Mouse (Mus musculus) ovary, postnatal 14 days (tissue): ENCODE measurements at regions not wholly inside any gene's neighbourhood (a gene's known extent, or its start where the extent isn't known, plus 50 kb on each side); places are given as distances from the start of the nearest gene placed in this dataset.

Experiments used
- DNase-seq: peaks from one replicate; pipeline ENCODE4 v3.0.0; 2022; ENCODE audit warnings: low spot score

DNA sequence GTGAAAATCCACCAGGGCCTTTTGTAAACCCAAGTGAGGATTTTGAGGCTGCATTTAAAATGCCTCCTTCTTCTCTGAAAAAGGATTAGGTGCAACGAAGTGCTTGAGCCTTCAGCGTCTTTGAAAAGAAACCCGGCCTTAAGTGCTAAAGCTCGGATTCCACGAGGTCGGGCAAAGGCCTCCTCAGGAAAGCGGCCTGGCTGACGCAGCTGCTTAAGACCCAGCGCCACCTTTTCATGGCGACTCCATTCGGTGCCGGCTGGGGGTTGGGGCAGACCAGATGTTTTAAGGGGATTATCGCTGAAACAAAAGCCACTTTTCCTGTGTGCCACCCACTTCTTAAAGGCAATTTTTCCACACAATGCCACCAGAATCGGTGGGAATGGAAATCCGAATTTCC, 61.6 kb upstream of the 4932438H23Rik start:
- DNase-seq = no peak

DNA sequence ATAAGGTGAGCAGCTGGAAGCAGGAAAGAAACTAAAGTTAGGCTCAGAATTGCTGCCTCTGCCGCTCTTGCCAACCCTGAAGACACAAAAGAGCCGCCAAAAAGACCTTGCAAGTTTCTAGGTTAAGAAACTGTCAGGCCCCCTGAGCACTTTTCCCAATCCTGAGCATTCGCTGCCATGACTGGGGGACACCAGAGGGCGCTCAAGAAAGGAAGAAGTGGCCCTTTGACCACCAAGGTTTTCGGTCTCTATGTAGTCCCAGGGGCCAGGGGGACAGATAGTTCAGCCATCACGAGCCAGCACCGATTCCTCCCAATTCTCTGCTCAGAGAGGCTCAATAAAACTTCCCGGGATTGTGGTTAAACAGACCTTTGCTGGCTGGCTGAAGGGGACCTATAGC, 64.6 kb upstream of the Olig2 start:
- DNase-seq = peak; percentile 25

GRCm38 (mm10) chr16:91161616-91162015, 63.6 kb upstream of the Olig2 start:
- DNase-seq = no peak

DNA sequence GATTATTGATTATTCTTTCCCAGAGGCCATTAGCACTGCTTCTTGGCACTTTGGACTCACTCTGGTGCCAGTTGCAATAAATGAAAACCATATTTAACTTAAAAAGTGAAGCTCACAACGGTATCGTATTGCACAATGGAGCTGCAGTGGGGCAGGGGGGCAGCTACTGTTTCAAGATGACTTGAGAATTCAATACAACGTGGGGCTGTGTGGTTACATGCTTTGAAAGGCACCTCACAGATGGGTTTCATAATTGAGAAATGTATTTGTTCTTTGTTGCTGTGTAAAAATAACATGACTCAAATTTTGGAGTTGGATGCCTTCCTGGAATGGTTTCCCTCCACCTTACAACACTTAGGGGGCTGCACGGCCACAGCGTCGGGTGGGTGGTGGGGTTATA, 62.9 kb upstream of the Olig2 start:
- no peak for DNase-seq

DNA sequence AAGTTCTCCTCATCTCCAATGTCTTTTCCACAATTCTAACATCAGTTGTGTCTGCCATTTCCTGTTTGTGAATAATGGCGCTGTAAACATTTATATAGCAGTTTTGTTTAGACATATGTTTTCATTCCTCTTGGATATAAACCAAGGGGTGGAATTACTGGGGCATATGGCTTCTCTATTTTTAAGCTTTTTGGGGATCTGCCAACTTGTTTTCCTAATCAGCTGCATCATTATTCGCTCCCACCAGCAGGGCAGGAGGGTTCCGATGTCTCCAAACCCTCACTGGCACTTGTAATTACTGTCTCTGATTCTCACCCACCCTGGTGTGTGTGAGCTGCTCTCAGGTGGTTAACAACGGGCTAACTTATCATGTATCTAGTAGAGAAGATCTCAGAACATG, 59.4 kb upstream of the Olig2 start:
- DNase-seq = no peak

GRCm38 (mm10) chr16:91166866-91167265, 58.4 kb upstream of the Olig2 start:
- peak; percentile 22 for DNase-seq

DNA sequence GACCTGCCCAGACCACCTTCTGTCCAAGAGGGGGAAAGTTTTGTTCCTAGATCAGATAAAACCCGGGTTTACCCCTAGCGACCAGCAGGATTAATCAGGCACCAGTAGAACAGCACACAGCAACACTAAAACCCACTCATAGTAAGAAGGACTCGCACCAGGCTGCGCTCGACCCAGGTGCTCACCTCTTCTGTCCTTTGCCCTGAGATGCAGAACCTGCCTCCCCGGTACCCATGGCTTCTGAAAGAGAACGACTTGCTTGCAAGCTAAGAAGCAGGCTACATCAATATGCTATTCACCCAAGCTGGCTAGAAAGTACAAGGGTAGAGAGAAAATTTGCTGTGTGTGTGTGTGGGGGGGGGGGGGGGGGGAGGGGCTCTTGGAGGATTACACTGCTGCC, 56.9 kb upstream of the Olig2 start:
- no peak for DNase-seq

GRCm38 (mm10) chr16:91169829-91170228, 55.4 kb upstream of the Olig2 start:
- DNase-seq = no peak

GRCm38 (mm10) chr16:91171911-91172440, 53.3 kb upstream of the Olig2 start:
- DNase-seq = no peak

DNA sequence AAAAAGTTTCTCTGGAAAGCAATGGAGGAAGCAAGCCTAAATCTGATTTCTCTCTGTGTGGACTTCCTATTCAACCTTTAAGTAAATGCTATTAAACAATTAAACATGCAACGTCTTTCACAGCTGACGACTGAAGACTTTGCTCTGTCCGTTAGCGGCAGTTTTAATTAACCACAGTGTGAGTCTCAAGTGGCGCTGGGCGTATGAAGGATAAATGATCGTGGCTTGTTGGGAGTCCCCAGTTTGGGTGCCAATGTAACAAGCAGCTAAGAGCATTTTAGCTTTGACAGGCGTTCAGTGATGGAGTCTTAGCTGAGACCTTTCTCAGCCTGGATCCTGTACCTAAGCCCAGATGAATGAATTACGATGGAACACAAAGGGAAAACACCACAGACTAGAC, 52.7 kb upstream of the Olig2 start:
- no peak for DNase-seq

- no peak for DNase-seq
Measured at GRCm38 (mm10) chr16:91173241-91173640, 52.0 kb upstream of the Olig2 start.

- DNase-seq = no peak
Measured at GRCm38 (mm10) chr16:91173870-91174278, 51.4 kb upstream of the Olig2 start.

GRCm38 (mm10) chr16:91174401-91174800, 50.9 kb upstream of the Olig2 start:
- DNase-seq = no peak
